Mouse (Mus musculus): ENCODE data around the gene Mog. TPM values are rescaled to one million over a fixed set of nuclear protein-coding genes. Genes with fewer than 3 reads are reported as not detected.

The Mog gene
- polyA plus RNA-seq, 1 experiment from 2014 or later = 0.08 TPM

GRCm38 (mm10) chr17:37065993-37066392 lies 42.8 kb upstream of the Mog start:
- H3K27ac ChIP-seq (replicated peaks) = no peak overlapping the region
- no peaks in the 10 kb centered on the region for H3K4me1 ChIP-seq (replicated peaks; ENCODE audit: control insufficient read depth, insufficient read depth)
- H3K9me3 ChIP-seq (ENCODE audit: control insufficient read depth, low read length) = no peaks in the 10 kb centered on the region
- H3K4me2 ChIP-seq (replicated peaks; ENCODE audit: low read depth) = no peak overlapping the region
- peaks cover 3% of the 10 kb centered on the region for H3K36me3 ChIP-seq (ENCODE audit: control insufficient read depth, insufficient read depth, low read length)
- H3K9ac ChIP-seq (ENCODE audit: low read length) = no peak overlapping the region
- ATAC-seq (ENCODE audit: low FRiP score, low TSS enrichment) = no peak
- TF ChIP-seq CTCF (IDR thresholded peaks at IDR 0.05; ENCODE audit: low read depth) (no peak), EP300 (optimal IDR thresholded peaks at IDR 0.05) (no peak)
- H3K4me3 ChIP-seq (ENCODE audit: low read depth, low read length) = no peak overlapping the region
- DNase-seq (ENCODE audit: low spot score) = no peak
- WGBS = 94% methylated on average over 2 of the region's 2 CpGs
- no peaks in the 10 kb centered on the region for H3K27me3 ChIP-seq (ENCODE audit: control insufficient read depth, insufficient read depth, low read length)

DNA sequence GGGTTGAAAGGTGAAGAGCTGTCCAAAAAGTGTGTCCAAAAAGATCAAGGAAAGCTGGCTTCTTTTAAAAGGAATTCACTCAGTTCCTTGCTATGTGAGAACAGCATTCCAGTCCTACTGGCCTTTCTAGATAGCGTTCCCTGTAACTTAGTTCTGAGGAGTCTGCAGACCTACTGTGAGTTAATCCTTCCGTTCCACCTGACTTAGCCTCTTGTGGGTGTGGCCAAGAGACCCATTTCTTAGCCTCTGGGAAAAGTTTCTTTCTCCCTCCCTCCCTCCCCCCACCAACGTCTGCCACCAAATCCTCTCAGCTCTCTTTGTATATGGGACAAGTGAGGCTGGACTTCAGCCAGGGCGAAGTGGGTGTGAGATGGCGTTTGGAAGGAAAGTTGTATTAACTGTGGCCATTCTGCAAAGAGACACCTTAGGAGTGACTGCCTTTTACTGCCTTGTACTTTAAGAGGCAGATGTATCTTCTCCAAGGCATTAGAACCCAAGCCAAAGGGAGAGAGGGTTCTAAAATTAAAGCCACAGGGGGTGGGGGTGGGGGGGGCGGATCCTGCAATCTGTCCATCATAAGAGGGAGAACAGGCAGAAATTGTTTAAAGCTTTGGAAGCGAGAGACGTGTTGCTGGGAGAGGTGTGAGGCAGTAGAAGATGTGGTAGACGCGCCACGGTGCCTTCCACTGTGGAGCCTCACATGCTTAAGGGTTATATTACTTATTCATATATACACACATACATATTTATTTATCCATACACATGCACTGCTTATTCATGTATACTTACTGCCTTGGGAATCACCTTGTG lies 40.7 kb upstream of the Mog start:
- peaks cover 4% of the 10 kb centered on the region for H3K36me3 ChIP-seq (ENCODE audit: control insufficient read depth, insufficient read depth, low read length)
- no peak for ATAC-seq (ENCODE audit: low FRiP score, low TSS enrichment)

GRCm38 (mm10) chr17:37063063-37063462 lies 39.9 kb upstream of the Mog start:
- Histone ChIP-seq H3K9me3 (ENCODE audit: control insufficient read depth, low read length) (no peaks in the 10 kb centered on the region), H3K27me3 (ENCODE audit: control insufficient read depth, insufficient read depth, low read length) (no peaks in the 10 kb centered on the region), H3K27ac (replicated peaks) (no peak overlapping the region), H3K4me2 (replicated peaks; ENCODE audit: low read depth) (no peak overlapping the region), H3K4me1 (replicated peaks; ENCODE audit: control insufficient read depth, insufficient read depth) (no peaks in the 10 kb centered on the region), H3K36me3 (ENCODE audit: control insufficient read depth, insufficient read depth, low read length) (peaks cover 4% of the 10 kb centered on the region), H3K9ac (ENCODE audit: low read length) (no peak overlapping the region), H3K4me3 (ENCODE audit: low read depth, low read length) (no peak overlapping the region)
- ATAC-seq (ENCODE audit: low FRiP score, low TSS enrichment) = no peak
- no peak for TF ChIP-seq EP300 (optimal IDR thresholded peaks at IDR 0.05)
- no peak for TF ChIP-seq CTCF (IDR thresholded peaks at IDR 0.05; ENCODE audit: low read depth)
- WGBS = 69% methylated on average over 10 of the region's 10 CpGs
- DNase-seq (ENCODE audit: low spot score) = no peak

More for the DNA sequence above, 40.7 kb upstream of the Mog start:
- Histone ChIP-seq H3K27ac (replicated peaks) (no peak overlapping the region), H3K4me2 (replicated peaks; ENCODE audit: low read depth) (no peak overlapping the region), H3K27me3 (ENCODE audit: control insufficient read depth, insufficient read depth, low read length) (no peaks in the 10 kb centered on the region), H3K4me3 (ENCODE audit: low read depth, low read length) (no peak overlapping the region), H3K9me3 (ENCODE audit: control insufficient read depth, low read length) (no peaks in the 10 kb centered on the region), H3K4me1 (replicated peaks; ENCODE audit: control insufficient read depth, insufficient read depth) (no peaks in the 10 kb centered on the region), H3K9ac (ENCODE audit: low read length) (no peak overlapping the region)
- no peak for TF ChIP-seq EP300 (optimal IDR thresholded peaks at IDR 0.05)
- no peak for TF ChIP-seq CTCF (IDR thresholded peaks at IDR 0.05; ENCODE audit: low read depth)
- WGBS = 78% methylated on average over 11 of the region's 11 CpGs
- no peak for DNase-seq (ENCODE audit: low spot score)

DNA sequence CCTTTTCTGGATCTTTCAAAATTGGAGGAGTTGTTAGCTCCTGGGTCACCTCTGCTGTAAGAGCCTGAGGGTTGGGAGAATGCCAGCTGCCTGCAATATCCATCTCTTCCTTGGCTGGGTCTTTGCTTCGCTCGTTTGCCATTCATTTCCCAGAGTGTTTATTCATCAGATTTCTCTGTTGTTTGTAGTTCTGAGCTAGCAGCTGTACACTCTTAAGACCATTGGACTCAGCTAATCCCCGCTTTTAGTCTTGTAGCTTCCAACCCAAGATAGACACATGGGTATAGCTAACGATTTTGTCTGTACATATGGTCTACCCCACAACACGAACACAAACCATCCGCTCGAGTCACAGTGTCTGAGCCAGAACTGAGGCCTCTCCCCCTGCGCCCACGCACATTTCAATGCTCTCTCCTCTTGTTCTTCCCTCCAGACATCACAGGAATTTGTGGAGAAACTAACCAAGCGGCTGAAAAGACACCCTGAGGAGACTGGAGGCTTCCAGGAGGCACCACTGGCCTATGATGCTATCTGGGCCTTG lies 39.0 kb upstream of the Mog start:
- TF ChIP-seq CTCF (IDR thresholded peaks at IDR 0.05; ENCODE audit: low read depth) (no peak), EP300 (optimal IDR thresholded peaks at IDR 0.05) (no peak)
- no peak overlapping the region for H3K9ac ChIP-seq (ENCODE audit: low read length)
- H3K36me3 ChIP-seq (ENCODE audit: control insufficient read depth, insufficient read depth, low read length) = peaks cover 4% of the 10 kb centered on the region
- H3K4me1 ChIP-seq (replicated peaks; ENCODE audit: control insufficient read depth, insufficient read depth) = no peaks in the 10 kb centered on the region
- no peaks in the 10 kb centered on the region for H3K27me3 ChIP-seq (ENCODE audit: control insufficient read depth, insufficient read depth, low read length)
- H3K9me3 ChIP-seq (ENCODE audit: control insufficient read depth, low read length) = no peaks in the 10 kb centered on the region
- H3K4me3 ChIP-seq (ENCODE audit: low read depth, low read length) = no peak overlapping the region
- no peak overlapping the region for H3K4me2 ChIP-seq (replicated peaks; ENCODE audit: low read depth)
- WGBS = 53% methylated on average over 10 of the region's 10 CpGs
- DNase-seq (ENCODE audit: low spot score) = no peak
- H3K27ac ChIP-seq (replicated peaks) = no peak overlapping the region
- no peak for ATAC-seq (ENCODE audit: low FRiP score, low TSS enrichment)

DNA sequence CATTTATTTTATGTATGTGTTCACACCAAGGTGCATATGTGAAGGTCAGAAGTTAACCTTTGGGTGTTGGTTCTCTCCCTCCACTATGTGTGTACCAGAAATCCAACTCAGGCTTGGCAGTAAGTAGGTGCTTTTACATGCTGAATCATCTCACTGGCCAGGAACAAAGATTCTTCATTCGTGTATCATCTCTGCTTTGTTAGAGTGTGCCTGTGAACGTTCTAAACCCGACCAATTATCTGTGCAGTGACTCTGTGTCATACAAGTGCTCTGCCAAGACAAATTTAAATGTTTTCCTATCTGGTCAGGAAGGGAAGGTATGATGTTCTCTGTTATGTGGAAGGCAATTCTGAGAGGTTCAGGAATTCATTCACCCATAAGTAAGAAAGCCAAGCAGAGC lies 38.2 kb upstream of the Mog start:
- ATAC-seq (ENCODE audit: low FRiP score, low TSS enrichment) (no peak), DNase-seq (ENCODE audit: low spot score) (no peak)
- WGBS = 76% methylated on average over 3 of the region's 3 CpGs
- Histone ChIP-seq H3K36me3 (ENCODE audit: control insufficient read depth, insufficient read depth, low read length) (peaks cover 9% of the 10 kb centered on the region), H3K9ac (ENCODE audit: low read length) (no peak overlapping the region), H3K9me3 (ENCODE audit: control insufficient read depth, low read length) (no peaks in the 10 kb centered on the region), H3K4me2 (replicated peaks; ENCODE audit: low read depth) (no peak overlapping the region), H3K27me3 (ENCODE audit: control insufficient read depth, insufficient read depth, low read length) (no peaks in the 10 kb centered on the region), H3K27ac (replicated peaks) (no peak overlapping the region), H3K4me3 (ENCODE audit: low read depth, low read length) (no peak overlapping the region), H3K4me1 (replicated peaks; ENCODE audit: control insufficient read depth, insufficient read depth) (no peaks in the 10 kb centered on the region)
- TF ChIP-seq CTCF (IDR thresholded peaks at IDR 0.05; ENCODE audit: low read depth) (no peak), EP300 (optimal IDR thresholded peaks at IDR 0.05) (no peak)

DNA sequence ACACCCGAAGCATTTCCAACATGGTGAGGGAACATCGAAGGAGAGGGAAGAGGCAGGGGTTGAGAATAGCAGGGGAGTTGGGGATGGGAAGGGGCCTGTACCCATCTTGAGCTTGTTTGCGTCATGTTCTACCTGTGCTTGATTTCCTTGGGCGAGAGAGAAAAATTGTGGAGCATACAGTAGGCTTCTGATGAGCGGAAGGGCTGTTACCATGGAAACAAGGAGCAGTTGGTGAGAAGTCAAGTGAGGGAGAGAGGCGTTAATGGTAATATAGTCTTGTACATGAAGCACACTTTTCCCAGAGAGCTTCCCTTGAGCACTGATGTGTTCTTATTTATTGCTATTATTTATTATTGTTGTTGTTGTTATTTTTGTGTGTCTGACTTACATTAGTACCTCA lies 33.8 kb upstream of the Mog start:
- Histone ChIP-seq H3K27me3 (ENCODE audit: control insufficient read depth, insufficient read depth, low read length) (no peaks in the 10 kb centered on the region), H3K9ac (ENCODE audit: low read length) (no peak overlapping the region), H3K4me2 (replicated peaks; ENCODE audit: low read depth) (no peak overlapping the region), H3K4me1 (replicated peaks; ENCODE audit: control insufficient read depth, insufficient read depth) (no peaks in the 10 kb centered on the region), H3K4me3 (ENCODE audit: low read depth, low read length) (no peak overlapping the region), H3K36me3 (ENCODE audit: control insufficient read depth, insufficient read depth, low read length) (peaks cover 13% of the 10 kb centered on the region), H3K27ac (replicated peaks) (no peak overlapping the region), H3K9me3 (ENCODE audit: control insufficient read depth, low read length) (no peaks in the 10 kb centered on the region)
- ATAC-seq (ENCODE audit: low FRiP score, low TSS enrichment) = no peak
- no peak for DNase-seq (ENCODE audit: low spot score)
- 91% methylated on average over 6 of the region's 6 CpGs for WGBS
- no peak for TF ChIP-seq CTCF (IDR thresholded peaks at IDR 0.05; ENCODE audit: low read depth)
- TF ChIP-seq EP300 (optimal IDR thresholded peaks at IDR 0.05) = no peak

All from stomach, postnatal 0 days (tissue).